Mouse (Mus musculus): ENCODE data around the gene Foxp1.

DNA sequence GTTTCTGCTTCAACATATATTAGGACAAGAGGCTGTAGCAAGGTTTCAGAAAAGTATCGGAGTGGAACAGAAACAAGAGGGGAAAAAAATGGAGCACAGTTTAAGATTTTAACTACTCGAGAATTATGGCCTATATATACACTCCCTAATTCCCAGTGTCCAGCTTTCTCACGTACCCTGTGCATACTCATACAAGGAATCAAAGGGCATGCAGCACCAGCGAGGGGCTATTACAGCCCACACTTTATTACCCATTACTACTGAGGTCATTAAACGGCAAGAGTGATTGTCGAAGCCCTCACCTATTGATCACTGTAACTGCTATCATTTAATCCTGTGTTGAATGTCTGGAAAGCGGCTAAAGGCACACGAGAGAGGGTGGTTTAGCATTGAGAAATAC lies 502.8 kb downstream of the Foxp1 start:
- TF ChIP-seq CTCF (IDR thresholded peaks at IDR 0.05; ENCODE audit: low read depth), result no peak
- no peak for TF ChIP-seq EP300 (IDR thresholded peaks at IDR 0.05; ENCODE audit: low read depth)
